Mouse (Mus musculus) embryonic stem cell, embryonic (primary cell): Measurements from ENCODE around the gene Mab21l1.

Experiments used
- CTCF ChIA-PET, 4 experiments: fragments of 300-600 bp in 2 of 4; fragments of 350-600 bp in 2 of 4; sonication (Branson Sonifier 250); formaldehyde crosslinking; loops; one replicate each; lab custom pipeline; 2022; ENCODE audit warnings: inconsistent platforms in 2 of 4; lab: Charles Lee
- POLR2A ChIA-PET, 4 experiments: fragments of 300-600 bp in 2 of 4; fragments of 350-600 bp in 2 of 4; sonication (Branson Sonifier 250); formaldehyde crosslinking; loops; one replicate each; lab custom pipeline; 2022; ENCODE audit warnings: antibody characterized with exemption in 4 of 4, inconsistent platforms in 1 of 4; lab: Charles Lee

Mab21l1 gene

DNA sequence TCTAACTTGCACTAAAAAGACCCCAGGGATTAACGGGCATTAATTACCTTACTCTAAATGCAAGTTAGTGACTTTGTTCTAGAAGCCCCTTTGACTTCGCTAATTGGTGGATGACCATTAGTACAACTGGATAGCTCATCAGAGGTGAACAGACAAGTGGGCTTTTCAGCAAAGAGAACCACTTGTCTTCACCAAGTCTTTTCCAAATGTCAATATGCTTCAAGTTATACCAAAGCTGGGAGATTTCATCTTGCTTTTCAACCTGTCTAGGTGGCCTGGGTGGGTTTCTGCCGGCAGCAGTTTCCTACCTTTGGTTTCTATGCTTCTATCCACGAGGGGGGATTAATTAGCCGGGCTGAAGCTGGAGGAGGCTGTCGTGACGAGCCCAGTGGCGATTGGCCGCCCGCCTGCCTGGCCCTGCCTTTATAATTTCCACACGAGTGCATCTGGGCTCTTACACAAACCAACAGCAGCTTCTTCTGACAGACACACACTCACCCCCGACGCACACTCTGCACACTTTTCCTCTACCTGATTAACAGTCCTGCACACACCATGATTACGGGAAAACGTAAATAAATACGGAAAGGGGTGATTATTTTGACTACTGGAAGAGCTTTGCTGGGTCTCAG is at the start of gene Mab21l1:
Gene Mab21l1 (plus strand): TSS at position 455 of the 632 bp plus-strand sequence.
- POLR2A ChIA-PET: interaction anchor here in 1 of 4 experiments (1.3 kb wide), 1 partner anchor 19 kb away, joined by 5 read pairs; no protein-coding TSS in a partner anchor
- CTCF ChIA-PET: no interaction called here

DNA sequence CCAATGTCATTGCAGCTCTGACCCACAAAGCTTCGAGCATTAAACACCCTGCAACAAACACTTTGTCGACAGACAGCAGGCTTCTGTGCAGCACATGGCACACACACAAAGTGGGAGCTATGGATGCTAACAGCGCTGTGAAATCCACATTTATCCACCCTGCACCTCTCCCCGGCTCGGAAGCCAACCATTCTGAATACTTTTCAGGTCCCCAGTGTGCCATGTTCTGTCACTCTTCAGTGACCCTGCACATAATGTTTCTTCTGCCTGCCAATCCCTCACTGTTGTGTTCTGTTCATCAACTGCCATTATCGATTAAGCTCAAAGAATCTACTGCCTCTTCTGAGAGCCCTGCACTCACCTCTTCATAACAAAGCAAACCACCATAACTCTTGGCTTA is 48.6 kb upstream of the Mab21l1 start:
- ChIA-PET POLR2A (no interaction called here), CTCF (no interaction called here)

DNA sequence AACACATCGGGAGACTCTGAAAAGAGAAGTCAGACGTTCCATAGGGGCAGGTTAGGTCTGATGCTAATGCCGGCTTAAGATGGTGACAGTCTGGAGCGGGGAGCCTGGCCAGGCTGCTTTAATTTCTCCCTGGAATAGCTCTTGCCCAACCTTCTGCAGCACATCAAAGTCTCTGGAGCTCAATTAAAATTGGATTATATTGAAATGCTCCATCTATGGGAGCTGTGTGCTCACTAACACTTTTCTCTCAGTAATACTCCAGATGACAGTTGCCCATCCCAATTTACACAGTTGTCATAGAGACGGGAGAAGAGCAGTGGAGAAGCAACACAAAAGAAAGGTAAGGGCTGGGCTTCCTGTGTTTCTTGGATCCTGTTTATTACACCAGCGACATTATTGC is 40.9 kb upstream of the Mab21l1 start:
- POLR2A ChIA-PET: interaction anchor here in 1 of 4 experiments (1.2 kb wide), 1 partner anchor 17 kb away, joined by 3 read pairs; no protein-coding TSS in a partner anchor
- CTCF ChIA-PET: no interaction called here

DNA sequence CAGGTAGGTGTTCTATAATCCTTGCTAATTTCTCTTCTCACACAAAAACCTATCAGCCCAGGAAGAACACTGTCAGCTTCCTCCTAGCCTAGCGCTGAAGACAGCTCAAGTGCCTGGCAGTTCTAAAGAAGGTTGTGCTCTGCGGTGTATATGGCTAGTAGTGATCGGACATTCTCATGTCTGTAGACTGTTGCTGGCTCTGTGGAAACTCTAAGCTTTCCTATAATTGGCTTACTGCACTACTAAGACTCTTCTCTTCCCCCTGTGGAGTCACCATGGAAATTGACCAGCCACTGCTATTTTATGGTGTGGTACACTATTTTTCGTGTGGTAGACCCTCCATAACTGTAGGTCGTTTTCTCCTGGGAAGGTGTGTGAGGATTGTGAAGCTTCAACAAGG is 40.1 kb upstream of the Mab21l1 start:
- ChIA-PET POLR2A (interaction anchor here in 1 of 4 experiments (1.2 kb wide), 1 partner anchor 18 kb away, joined by 3 read pairs; no protein-coding TSS in a partner anchor), CTCF (interaction anchor here in 1 of 4 experiments (0.6 kb wide), 1 partner anchor 14 kb away, joined by 3 read pairs; no protein-coding TSS in a partner anchor)

DNA sequence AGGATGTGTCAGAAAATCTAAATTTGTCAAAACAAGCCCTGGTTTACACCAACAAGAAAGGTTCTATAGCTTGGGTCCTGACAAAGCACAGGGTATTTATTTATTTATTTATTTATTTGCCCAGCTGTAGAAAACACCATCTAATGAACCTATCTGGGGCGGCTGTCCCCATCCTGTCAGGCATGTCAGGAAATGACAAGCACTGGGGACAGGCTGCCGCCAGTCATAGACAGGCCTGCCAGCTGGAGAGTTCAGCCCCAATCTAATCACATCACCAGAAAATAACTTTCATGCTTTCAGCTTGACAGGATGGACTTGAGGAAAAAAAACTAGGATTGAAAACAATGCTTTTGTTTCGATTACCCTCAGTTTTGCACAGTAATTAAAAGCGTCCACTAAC is 39.7 kb upstream of the Mab21l1 start:
- ChIA-PET CTCF (interaction anchor here in 1 of 4 experiments (0.6 kb wide), 1 partner anchor 14 kb away, joined by 3 read pairs; no protein-coding TSS in a partner anchor), POLR2A (interaction anchor here in 1 of 4 experiments (1.2 kb wide), 1 partner anchor 18 kb away, joined by 3 read pairs; no protein-coding TSS in a partner anchor)

DNA sequence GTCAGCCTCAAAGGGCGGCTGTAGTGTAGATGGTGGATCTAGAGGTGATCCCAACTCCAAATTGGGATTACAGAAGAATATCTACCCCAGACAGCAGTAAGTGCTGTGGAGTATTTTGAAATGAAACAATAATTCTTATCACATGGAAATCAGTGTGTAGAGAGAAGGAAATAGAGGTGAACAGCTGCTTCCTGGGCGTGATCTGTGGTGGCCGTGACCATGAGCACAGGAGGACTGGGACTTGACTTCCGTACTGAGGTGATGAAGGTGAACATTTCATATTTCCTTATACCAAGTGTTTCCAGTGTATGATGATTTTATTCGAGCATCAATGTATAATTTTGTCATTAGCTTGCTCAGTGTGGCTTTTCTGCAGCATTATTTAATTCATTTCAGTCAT is 38.4 kb upstream of the Mab21l1 start:
- ChIA-PET CTCF (no interaction called here), POLR2A (no interaction called here)

DNA sequence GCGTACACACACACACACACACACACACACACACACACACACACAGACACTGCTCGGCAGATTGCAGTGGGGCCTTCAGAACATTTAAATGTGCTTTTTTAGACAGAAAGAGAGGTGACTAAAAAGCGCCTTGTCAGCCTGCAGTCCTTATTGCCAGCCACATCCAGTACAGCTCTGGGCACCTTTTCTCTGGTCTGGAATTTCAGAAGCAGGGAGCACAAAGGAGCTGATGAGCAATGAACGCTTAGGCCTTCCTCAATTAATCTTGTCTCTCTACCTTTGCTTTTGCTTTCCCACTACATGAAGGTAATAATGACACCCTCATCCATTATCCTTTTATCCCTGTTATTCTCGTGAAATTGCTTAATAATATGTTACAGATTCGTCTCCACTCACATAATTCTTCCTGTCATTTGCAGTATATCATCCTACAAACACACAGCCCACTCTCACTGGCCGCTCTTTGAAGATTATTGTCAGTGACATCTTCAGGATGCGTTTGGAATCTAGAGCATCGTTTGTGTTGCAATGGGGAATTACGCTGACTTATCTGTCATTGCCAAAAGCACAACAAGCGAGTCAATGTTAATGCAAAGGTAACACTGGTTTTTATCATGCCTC is 31.8 kb upstream of the Mab21l1 start:
- CTCF ChIA-PET: no interaction called here

DNA sequence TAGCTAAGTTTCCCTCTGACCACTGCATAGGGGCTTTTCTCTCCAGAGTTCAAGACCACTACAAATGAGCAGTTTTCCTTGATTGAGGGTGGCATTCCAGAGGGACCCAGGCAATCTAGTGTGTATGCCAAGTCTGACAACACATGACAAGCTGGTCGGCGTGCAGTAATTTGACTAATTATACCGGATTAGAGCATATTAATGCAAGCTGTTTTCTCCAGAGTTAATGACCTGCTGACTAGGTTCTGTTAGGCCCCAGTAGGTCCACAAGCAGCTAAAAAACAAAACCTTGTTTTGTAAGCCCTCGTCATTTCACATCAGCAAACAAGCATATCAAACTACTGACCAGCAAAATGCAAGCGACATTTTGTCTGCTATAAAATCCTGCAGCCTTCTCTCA is 30.9 kb upstream of the Mab21l1 start:
- ChIA-PET CTCF (interaction anchor here in 1 of 4 experiments (1.3 kb wide), 1 partner anchor 231 kb away, joined by 3 read pairs; no protein-coding TSS in a partner anchor), POLR2A (no interaction called here)

More for the DNA sequence above, 31.8 kb upstream of the Mab21l1 start:
- POLR2A ChIA-PET: no interaction called here

DNA sequence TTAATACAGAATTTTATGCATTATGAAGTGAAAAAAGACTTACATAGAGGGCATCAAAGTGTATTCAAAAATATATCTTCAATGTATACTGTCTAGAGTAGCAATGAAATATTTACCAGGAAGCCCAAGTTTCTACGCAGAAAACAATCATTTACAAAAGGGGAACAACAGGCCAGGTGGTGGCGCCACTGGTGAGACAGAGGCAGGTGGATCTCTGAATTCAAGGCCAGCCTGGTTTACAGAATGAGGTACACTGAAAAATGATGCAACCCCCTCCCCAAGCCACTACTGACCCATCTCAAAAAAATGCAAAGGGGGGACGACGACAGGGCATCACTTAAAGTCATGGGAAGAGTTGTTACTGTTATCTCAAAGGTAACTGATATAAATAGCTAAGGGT is 29.8 kb upstream of the Mab21l1 start:
- POLR2A ChIA-PET: no interaction called here
- CTCF ChIA-PET: interaction anchor here in 2 of 4 experiments (1.3 to 1.4 kb wide), 2 partner anchors 36 to 232 kb away, joined by 3 to 4 read pairs; no protein-coding TSS in a partner anchor

DNA sequence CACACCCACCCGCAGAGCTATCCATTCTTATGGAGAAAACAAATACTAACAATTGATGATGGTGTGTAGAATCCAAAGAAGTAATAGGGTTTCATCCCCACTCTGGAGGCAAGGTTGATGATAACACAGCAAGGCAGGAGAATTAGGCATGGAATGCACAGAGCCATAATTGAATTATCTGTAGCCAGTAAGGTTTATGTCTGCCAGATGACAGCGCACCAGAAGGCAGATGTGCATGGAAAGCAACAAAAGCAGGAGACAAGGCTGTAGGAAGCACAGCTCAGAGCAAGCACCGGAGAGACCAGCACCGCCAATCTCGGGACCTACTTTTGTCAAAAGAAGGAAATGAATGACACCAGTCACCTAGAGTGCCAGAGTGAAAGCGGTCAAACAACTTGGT is 28.4 kb upstream of the Mab21l1 start:
- ChIA-PET POLR2A (interaction anchor here in 1 of 4 experiments (1.1 kb wide), 1 partner anchor 11 kb away, joined by 3 read pairs; no protein-coding TSS in a partner anchor), CTCF (interaction anchor here in 1 of 4 experiments (1.4 kb wide), 1 partner anchor 38 kb away, joined by 4 read pairs; no protein-coding TSS in a partner anchor)

DNA sequence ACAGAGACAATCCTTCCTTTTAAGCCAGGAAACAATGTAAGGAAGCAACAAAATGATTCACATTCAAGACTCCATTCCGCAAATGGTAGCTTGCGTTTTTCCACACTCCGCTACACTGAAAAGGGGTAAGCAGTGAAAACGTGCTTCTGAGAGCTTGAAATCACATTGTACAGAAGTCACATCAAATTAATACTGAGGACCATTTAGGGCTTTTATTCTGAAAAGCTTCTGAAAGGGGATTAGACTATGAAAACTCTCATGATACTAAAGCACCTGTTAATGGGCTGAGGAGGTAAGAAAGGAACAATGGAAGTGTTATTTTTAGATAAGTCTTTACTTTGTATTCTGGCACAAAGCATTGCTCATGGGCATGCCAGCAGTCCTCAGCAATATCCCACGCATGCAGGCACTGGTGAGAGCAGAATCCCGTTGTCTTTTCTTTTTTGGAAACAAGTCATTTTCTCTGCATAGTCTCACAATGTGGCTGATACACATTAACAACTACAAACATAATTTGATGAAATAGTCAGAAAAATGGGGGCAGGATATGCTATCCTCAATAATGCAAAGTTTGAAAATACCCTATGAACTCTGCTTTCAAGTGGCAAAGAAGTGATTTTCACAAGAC is 27.2 kb upstream of the Mab21l1 start:
- POLR2A ChIA-PET: no interaction called here
- CTCF ChIA-PET: no interaction called here

DNA sequence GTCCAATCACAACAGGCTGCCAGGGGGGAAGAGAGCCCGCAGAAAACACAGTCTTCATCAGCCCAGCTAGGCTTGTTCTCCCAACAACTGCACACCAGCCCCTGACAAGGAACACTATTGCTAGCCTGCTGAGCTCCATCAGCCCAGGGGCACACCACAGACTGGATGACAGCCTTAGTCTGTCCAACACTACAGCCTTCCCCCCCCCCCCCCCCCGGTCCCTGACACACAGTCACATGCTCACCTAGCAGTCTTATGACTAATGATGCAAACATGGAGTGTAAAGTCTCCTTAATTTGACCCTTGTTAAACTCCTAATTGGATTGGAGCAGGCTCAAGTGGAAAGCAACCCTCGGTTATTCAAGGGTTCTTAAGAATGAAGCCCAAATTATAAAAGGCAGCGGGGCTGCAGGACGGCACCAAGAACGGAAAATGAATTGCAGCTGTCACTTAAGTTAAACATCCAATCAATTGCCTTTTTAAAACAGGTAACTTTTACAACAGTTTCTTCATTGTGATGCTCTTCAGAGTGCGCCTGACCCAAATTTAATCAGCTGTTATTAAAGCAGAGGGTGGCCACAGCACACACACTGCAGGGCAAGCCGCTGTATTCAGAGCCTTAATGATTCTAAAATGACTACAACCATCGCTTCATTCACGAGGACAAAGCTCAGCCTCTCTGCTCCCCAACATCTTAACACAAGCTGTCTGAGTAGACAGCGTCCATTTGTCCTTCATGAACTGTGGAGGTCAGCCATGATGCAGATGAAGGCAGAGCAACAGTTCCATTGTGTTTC is 26.3 kb upstream of the Mab21l1 start:
- POLR2A ChIA-PET: no interaction called here
- CTCF ChIA-PET: interaction anchor here in 1 of 4 experiments (0.5 to 0.6 kb wide), 2 partner anchors 59 to 236 kb away, joined by 3 to 11 read pairs; no protein-coding TSS in a partner anchor

DNA sequence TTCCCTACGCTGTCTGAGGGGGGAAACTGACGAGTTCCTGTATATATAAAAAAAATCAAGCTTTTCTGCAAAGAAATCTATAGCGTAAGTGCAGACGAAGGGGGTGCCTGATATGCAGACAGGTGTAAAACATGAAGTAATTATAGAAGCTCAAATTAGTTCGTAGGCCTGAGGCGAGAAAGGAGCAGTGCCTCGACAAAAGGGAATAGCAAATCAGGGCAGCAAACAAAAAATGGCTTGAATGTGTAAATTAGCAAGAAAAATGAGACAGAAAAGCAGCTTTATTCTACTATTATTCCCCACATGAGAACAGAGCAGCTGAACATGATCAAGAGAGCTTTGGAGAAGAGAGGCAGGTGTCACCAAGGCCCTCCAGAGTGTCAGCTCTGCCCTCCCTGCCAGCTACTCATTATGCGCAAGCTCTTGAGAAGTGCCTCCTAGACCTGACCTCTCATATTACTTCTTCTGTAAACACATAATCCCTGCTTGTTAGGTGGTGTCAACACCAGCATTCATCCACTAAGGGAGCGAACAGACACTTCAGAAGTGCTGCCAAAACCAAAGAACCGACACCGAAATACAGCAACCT is 25.6 kb upstream of the Mab21l1 start:
- ChIA-PET POLR2A (no interaction called here), CTCF (interaction anchor here in 1 of 4 experiments (0.5 kb wide), 1 partner anchor 237 kb away, joined by 11 read pairs; no protein-coding TSS in a partner anchor)

DNA sequence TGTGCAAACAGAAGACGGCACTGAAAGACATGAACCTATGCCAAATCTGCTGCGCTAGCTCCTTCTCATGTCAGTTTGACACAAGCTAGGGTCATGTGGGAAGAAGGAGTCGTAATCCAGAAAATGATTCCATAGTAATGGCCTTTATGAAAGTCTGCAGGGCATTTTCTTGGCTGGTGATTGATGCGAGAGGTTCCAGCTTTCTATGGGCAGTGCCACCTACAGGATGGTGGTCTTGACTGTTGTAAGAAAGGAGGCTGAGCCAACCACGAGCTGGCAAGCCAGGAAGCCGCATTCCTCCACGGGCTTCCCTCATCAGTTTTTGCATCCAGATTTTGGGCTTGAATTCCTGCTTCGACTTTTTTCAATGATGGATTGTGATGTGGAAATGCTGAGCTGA is 24.0 kb upstream of the Mab21l1 start:
- ChIA-PET CTCF (interaction anchor here in 1 of 4 experiments (0.6 kb wide), 1 partner anchor 192 kb away, joined by 3 read pairs; no protein-coding TSS in a partner anchor), POLR2A (interaction anchor here in 2 of 4 experiments (0.8 to 1.4 kb wide), 3 partner anchors 11 to 136 kb away, joined by 3 to 4 read pairs (median 3); no protein-coding TSS in a partner anchor)

DNA sequence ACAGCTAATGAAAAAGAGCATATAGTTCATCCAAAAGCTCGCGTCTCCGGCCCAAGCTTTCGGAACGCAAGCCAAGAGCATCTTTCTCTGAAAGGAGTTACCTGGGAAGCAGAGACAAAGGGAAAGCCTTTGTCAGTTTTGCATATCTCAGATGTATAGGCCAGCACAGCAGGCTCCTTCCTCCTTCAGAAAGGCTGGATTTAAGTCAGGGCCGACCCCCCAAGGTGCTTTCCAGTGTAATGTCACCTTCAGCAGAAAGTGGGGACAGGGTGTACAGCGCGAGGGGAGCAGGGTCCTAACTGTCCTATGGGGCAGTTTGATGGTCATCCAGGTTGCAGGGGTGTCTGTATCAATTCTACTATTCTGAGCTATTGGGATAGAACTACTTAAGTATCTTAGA is 18.7 kb upstream of the Mab21l1 start:
- ChIA-PET POLR2A (interaction anchor here in 1 of 4 experiments (1.2 kb wide), 1 partner anchor 19 kb away, joined by 5 read pairs; the partner anchor contains the start of gene Mab21l1), CTCF (interaction anchor here in 1 of 4 experiments (0.5 kb wide), 1 partner anchor 609 kb away, joined by 6 read pairs; no protein-coding TSS in a partner anchor)

DNA sequence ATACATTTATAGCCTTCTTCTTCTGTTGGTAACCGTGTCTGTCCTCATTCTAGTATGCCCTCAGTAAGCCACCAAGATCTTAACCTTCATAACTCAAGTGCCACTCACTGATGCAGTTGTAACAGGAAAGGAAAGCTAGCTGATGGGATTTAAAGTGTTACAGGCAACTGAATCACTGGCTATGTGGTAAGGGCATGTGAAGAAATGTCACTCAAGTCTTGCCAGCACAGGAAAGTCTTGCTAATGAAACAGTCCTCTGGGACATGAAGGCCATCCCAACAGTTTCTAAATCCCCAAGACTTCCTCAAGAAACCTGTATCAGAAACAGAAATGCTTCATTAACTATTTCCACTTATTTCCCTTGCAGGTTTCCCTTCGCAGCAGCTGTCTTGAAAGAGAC is 13.7 kb upstream of the Mab21l1 start:
- POLR2A ChIA-PET: interaction anchor here in 1 of 4 experiments (1.5 to 2.3 kb wide), 2 partner anchors 11 to 12 kb away, joined by 3 to 7 read pairs; no protein-coding TSS in a partner anchor
- CTCF ChIA-PET: no interaction called here

DNA sequence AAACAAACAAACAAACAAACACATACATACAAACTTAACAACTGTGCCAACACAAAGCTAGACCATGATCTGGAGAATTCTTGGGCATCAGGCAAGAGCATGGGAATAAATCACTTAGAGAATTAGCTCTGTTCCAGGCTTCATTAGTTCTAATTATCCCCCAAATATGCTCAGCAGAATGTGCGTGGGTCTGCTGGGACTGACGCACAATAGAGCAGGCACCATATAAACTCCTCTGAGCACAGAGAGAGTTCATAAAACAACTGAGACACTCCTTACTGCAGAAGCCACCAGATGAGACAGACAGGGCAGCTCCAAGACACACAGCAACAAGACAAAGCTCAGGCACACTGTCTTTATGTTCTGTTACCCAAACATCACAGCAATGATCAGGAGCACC is 13.0 kb upstream of the Mab21l1 start:
- POLR2A ChIA-PET: interaction anchor here in 1 of 4 experiments (1.5 to 2.3 kb wide), 2 partner anchors 11 kb away, joined by 3 to 7 read pairs; no protein-coding TSS in a partner anchor
- CTCF ChIA-PET: no interaction called here

DNA sequence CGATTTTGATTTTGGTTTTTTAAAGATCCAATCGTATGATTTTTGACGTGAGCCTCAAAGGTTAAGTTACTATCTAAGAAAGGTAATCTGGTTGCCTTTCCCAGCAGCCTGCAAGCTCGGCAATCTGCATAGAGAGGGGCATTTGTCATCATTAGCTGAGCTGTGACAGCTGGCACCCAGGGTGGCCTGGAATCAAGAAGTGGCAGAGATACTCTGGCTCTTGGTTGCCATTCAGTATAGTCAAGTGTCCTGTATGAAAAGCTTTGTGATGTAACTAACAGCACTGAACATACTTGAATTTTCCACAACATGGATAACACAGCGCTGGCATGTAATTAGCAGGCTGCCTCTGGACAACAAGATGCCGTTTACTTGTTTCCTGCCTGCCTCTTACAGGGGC is 8.1 kb upstream of the Mab21l1 start:
- CTCF ChIA-PET: no interaction called here
- POLR2A ChIA-PET: interaction anchor here in 1 of 4 experiments (1.9 kb wide), 1 partner anchor 15 kb away, joined by 4 read pairs; no protein-coding TSS in a partner anchor
